Mouse (Mus musculus) stomach, postnatal 0 days (tissue): ENCODE measurements around the gene Tbc1d23. TPM values are rescaled to one million over a fixed set of nuclear protein-coding genes. Genes with fewer than 3 reads are reported as not detected.

Experiments
- ATAC-seq: fragments of 200-750 bp; cut with Nextera tagmentation; 2 replicates; pipeline ENCODE4 v1.8.0; 2017; ENCODE audit not compliant: low FRiP score, low TSS enrichment
- DNase-seq: peaks from one replicate; pipeline ENCODE4 v3.0.0-alpha.2; 2016; ENCODE audit warnings: low spot score
- H3K27ac ChIP-seq: fragments of 300-500 bp; sonication (generic); replicated peaks from 2 replicates; pipeline ENCODE4 v1.5.1; 2014; ENCODE audit warnings: mild to moderate bottlenecking, control low read depth
- H3K27me3 ChIP-seq: fragments of 300-500 bp; sonication (generic); 2 replicates; pipeline ENCODE4 v1.6.1; 2014; ENCODE audit warnings: low read length; ENCODE audit not compliant: control insufficient read depth, insufficient read depth
- H3K36me3 ChIP-seq: fragments of 300-500 bp; sonication (generic); 2 replicates; pipeline ENCODE4 v1.6.1; 2014; ENCODE audit warnings: low read length, mixed read lengths; ENCODE audit not compliant: control insufficient read depth, insufficient read depth
- H3K4me1 ChIP-seq: fragments of 300-500 bp; sonication (generic); replicated peaks from 2 replicates; pipeline ENCODE4 v1.6.1; 2014; ENCODE audit warnings: antibody characterized with exemption; ENCODE audit not compliant: control insufficient read depth, insufficient read depth
- H3K4me2 ChIP-seq: fragments of 300-500 bp; sonication (generic); replicated peaks from 2 replicates; pipeline ENCODE4 v1.6.1; 2014; ENCODE audit warnings: low read depth, mild to moderate bottlenecking, control low read depth, moderate library complexity
- H3K4me3 ChIP-seq: fragments of 300-500 bp; sonication (generic); 2 replicates; pipeline ENCODE4 v1.5.1; 2014; ENCODE audit warnings: low read depth, low read length, control low read depth
- H3K9ac ChIP-seq: fragments of 300-500 bp; sonication (generic); 2 replicates; pipeline ENCODE4 v1.6.1; 2014; ENCODE audit warnings: mild to moderate bottlenecking, low read length, control low read depth, mixed read lengths
- H3K9me3 ChIP-seq: fragments of 300-500 bp; sonication (generic); 2 replicates; pipeline ENCODE4 v1.6.1; 2016; ENCODE audit warnings: low read length; ENCODE audit not compliant: control insufficient read depth
- CTCF ChIP-seq: IDR thresholded peaks from 2 replicates; pipeline ENCODE4 v1.5.1; 2016; ENCODE audit warnings: antibody characterized with exemption, low read depth, mild to moderate bottlenecking, moderate library complexity
- EP300 ChIP-seq: optimal IDR thresholded peaks from 2 replicates; pipeline ENCODE3; 2016; ENCODE audit warnings: antibody characterized with exemption
- WGBS: fragments of 180-500 bp; shearing (Covaris S2); extraction: QIAGEN DNeasy Blood & Tissue Kit; methylation state at CpG from one replicate; pipeline ENCODE4 v1.1.7; 2014; 5-methylcytosine and 5-hydroxymethylcytosine counted together
- polyA plus RNA-seq: library from polyadenylated mRNA; unstranded; fragments of >200 nt; fragmentation: Nextera tagmentation; extraction: Ambion mirVana; gene quantifications from 2 replicates; pipeline ENCODE4 v1.2.1, GENCODE M21; 2015

Gene Tbc1d23
- polyA plus RNA-seq, 1 experiment from 2014 or later: 17.1 TPM

- DNase-seq: no peak
- no peaks in the 10 kb centered on the region for H3K4me1 ChIP-seq
- H3K27me3 ChIP-seq: no peaks in the 10 kb centered on the region
- peaks cover 5% of the 10 kb centered on the region; the same call in 1 of the 2 replicates for H3K36me3 ChIP-seq
- no peak overlapping the region for H3K27ac ChIP-seq
- 82% methylated on average over 6 of the region's 6 CpGs for WGBS
- no peak overlapping the region for H3K4me2 ChIP-seq
- ATAC-seq: no peak
- no peaks in the 10 kb centered on the region for H3K9me3 ChIP-seq
- no peak overlapping the region for H3K9ac ChIP-seq
- H3K4me3 ChIP-seq: no peak overlapping the region
- TF ChIP-seq CTCF: no peak
- TF ChIP-seq EP300: no peak
Observed at GRCm38 (mm10) chr16:57171570-57171969, 59.7 kb downstream of the Tbc1d23 start.

- DNase-seq (no peak), ATAC-seq (no peak)
- H3K4me2 ChIP-seq: no peak overlapping the region
- H3K4me3 ChIP-seq: no peak overlapping the region
- H3K27me3 ChIP-seq: no peaks in the 10 kb centered on the region
- H3K9me3 ChIP-seq: no peaks in the 10 kb centered on the region
- H3K36me3 ChIP-seq: peaks cover 5% of the 10 kb centered on the region; the same call in 1 of the 2 replicates
- H3K27ac ChIP-seq: no peak overlapping the region
- TF ChIP-seq CTCF (no peak), EP300 (no peak)
- 92% methylated on average over 8 of the region's 8 CpGs for WGBS
- H3K4me1 ChIP-seq: no peaks in the 10 kb centered on the region
- H3K9ac ChIP-seq: no peak overlapping the region
Observed at GRCm38 (mm10) chr16:57171161-57171560, 60.1 kb downstream of the Tbc1d23 start.

DNA sequence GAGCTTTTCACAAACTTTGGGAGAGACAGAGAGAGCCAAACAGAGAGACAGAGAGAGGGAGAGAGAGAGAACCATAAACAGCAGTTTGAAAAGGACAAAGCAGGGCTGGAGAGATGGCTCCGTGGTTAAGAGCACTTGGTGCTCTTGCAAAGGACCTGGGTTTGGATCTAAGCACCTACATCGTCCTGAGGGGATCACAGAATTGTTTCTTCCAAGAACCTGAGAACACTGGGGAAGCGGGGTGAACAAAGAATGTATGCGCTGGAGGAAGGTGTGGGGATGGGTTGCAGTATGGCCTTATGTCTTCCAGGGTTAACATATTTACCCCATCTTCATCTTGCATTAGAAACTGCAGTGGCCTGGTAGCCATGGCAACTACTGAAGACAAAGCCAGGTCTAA is 63.1 kb downstream of the Tbc1d23 start:
- TF ChIP-seq EP300: no peak
- no peak for TF ChIP-seq CTCF
- Histone ChIP-seq H3K36me3 (peaks cover 5% of the 10 kb centered on the region; the same call in 1 of the 2 replicates), H3K9me3 (no peaks in the 10 kb centered on the region), H3K4me3 (no peak overlapping the region), H3K4me1 (no peaks in the 10 kb centered on the region), H3K9ac (no peak overlapping the region), H3K27ac (no peak overlapping the region; the same call in 1 of the 2 replicates), H3K4me2 (no peak overlapping the region), H3K27me3 (no peaks in the 10 kb centered on the region)
- DNase-seq (no peak), ATAC-seq (no peak)
- 74% methylated on average over 4 of the region's 4 CpGs for WGBS

DNA sequence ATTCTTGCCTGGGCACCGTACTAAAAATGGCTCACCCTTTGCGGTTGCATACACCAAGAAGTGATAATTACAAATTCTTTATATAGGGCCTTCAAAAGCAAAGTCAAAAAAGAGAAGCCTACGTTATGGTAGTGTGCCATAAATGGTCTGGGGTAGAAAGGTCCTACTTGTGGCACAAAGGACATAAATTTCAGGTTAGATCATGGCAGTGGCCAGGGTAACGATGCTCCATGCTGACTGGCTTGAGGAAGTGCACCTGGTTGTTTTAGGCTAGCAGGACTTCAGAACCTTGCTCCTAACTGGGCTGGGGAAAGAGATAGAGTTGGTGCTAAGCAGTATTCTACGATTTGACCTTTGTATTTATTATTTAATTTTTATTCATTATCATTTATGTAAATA is 63.8 kb downstream of the Tbc1d23 start:
- WGBS: 12% methylated on average over 5 of the region's 5 CpGs
- no peaks in the 10 kb centered on the region for H3K27me3 ChIP-seq
- H3K9me3 ChIP-seq: no peaks in the 10 kb centered on the region
- no peak for TF ChIP-seq CTCF
- no peak for TF ChIP-seq EP300
- DNase-seq (no peak), ATAC-seq (peak; percentile 33)
- peak overlapping the region; percentile 45; the same call in 1 of the 2 replicates for H3K27ac ChIP-seq
- H3K4me2 ChIP-seq: peak overlapping the region; percentile 66
- H3K4me1 ChIP-seq: no peaks in the 10 kb centered on the region
- peak overlapping the region; percentile 71 for H3K4me3 ChIP-seq
- no peak overlapping the region for H3K9ac ChIP-seq
- H3K36me3 ChIP-seq: peaks cover 2% of the 10 kb centered on the region; the same call in 1 of the 2 replicates

GRCm38 (mm10) chr16:57166611-57167513 is 64.4 kb downstream of the Tbc1d23 start, which contains the start of gene Nit2:
Gene Nit2, minus strand, starts transcription at chr16:57167341.
- H3K27me3 ChIP-seq: no peaks in the 10 kb centered on the region
- peak within 1 kb of the TSS; percentile 71 for H3K4me3 ChIP-seq
- peak within 1 kb of the TSS; percentile 66 for H3K4me2 ChIP-seq
- H3K9me3 ChIP-seq: no peaks in the 10 kb centered on the region
- H3K27ac ChIP-seq: peak within 1 kb of the TSS; percentile 92
- DNase-seq (peak; percentile 95), ATAC-seq (peak; percentile 97)
- peak within 1 kb of the TSS; percentile 76 for H3K9ac ChIP-seq
- under 1% methylated on average over 58 of the region's 58 CpGs for WGBS
- H3K36me3 ChIP-seq: no peaks in the 10 kb centered on the region
- TF ChIP-seq CTCF (peak; percentile 85), EP300 (no peak)
- H3K4me1 ChIP-seq: no peaks in the 10 kb centered on the region

- WGBS: 73% methylated on average over 6 of the region's 6 CpGs
- H3K9ac ChIP-seq: no peak overlapping the region
- no peak for TF ChIP-seq CTCF
- TF ChIP-seq EP300: no peak
- no peaks in the 10 kb centered on the region for H3K9me3 ChIP-seq
- ATAC-seq: no peak
- DNase-seq: no peak
- peak overlapping the region; percentile 66 for H3K4me2 ChIP-seq
- no peak overlapping the region for H3K4me3 ChIP-seq
- no peaks in the 10 kb centered on the region for H3K27me3 ChIP-seq
- no peaks in the 10 kb centered on the region for H3K36me3 ChIP-seq
- H3K4me1 ChIP-seq: no peaks in the 10 kb centered on the region
- no peak overlapping the region for H3K27ac ChIP-seq
Observed at GRCm38 (mm10) chr16:57166086-57166485, 65.2 kb downstream of the Tbc1d23 start.
